Mouse (Mus musculus) stomach, embryonic 15.5 days (tissue): ENCODE data around the gene Acot8. TPM values are rescaled to one million over a fixed set of nuclear protein-coding genes. Genes with fewer than 3 reads are reported as not detected.

Experiments used
- ATAC-seq: fragments of 200-750 bp; cut with Nextera tagmentation; 2 replicates; pipeline ENCODE4 v1.8.0; 2017; ENCODE audit warnings: low read depth, moderate number of reproducible peaks, moderate TSS enrichment; ENCODE audit not compliant: insufficient read depth, low FRiP score
- H3K27ac ChIP-seq: fragments of 300-500 bp; sonication (generic); 2 replicates; pipeline ENCODE4 v1.5.1; 2015; ENCODE audit warnings: mild to moderate bottlenecking, inconsistent platforms
- H3K27me3 ChIP-seq: fragments of 300-500 bp; sonication (generic); replicated peaks from 2 replicates; pipeline ENCODE4 v1.6.1; 2015; ENCODE audit warnings: inconsistent platforms
- H3K36me3 ChIP-seq: fragments of 300-500 bp; sonication (generic); 2 replicates; pipeline ENCODE4 v1.6.1; 2015; ENCODE audit warnings: inconsistent platforms
- H3K4me1 ChIP-seq: fragments of 300-500 bp; sonication (generic); 2 replicates; pipeline ENCODE4 v1.6.1; 2015; ENCODE audit warnings: inconsistent platforms
- H3K4me2 ChIP-seq: fragments of 300-500 bp; sonication (generic); 2 replicates; pipeline ENCODE4 v1.6.1; 2015; ENCODE audit warnings: mild to moderate bottlenecking, inconsistent platforms
- H3K4me3 ChIP-seq: fragments of 300-500 bp; sonication (generic); replicated peaks from 2 replicates; pipeline ENCODE4 v1.5.1; 2015; ENCODE audit warnings: inconsistent platforms
- H3K9ac ChIP-seq: fragments of 300-500 bp; sonication (generic); 2 replicates; pipeline ENCODE4 v1.6.1; 2015; ENCODE audit warnings: inconsistent platforms
- H3K9me3 ChIP-seq: fragments of 300-500 bp; sonication (generic); 2 replicates; pipeline ENCODE4 v1.6.1; 2016; ENCODE audit warnings: inconsistent platforms
- WGBS: fragments of 180-500 bp; shearing (Covaris S2); methylation state at CpG from one replicate; pipeline ENCODE4 v1.1.7; 2015; 5-methylcytosine and 5-hydroxymethylcytosine counted together
- polyA plus RNA-seq: library from polyadenylated mRNA; unstranded; fragments of >200 nt; fragmentation: Nextera tagmentation; extraction: Ambion mirVana; gene quantifications from 2 replicates; pipeline ENCODE4 v1.2.1, GENCODE M21; 2015

Gene Acot8
- polyA plus RNA-seq = 21.9 and 22.9 TPM in 2 replicates

GRCm38 (mm10) chr2:164804533-164805331 is at the start of gene Acot8, which contains the start of gene Zswim3:
Acot8 (minus strand) TSS chr2:164804882.
Zswim3 (plus strand) TSS chr2:164805098.
- under 1% methylated on average over 47 of the region's 47 CpGs for WGBS
- peak; percentile 95 for ATAC-seq

DNA sequence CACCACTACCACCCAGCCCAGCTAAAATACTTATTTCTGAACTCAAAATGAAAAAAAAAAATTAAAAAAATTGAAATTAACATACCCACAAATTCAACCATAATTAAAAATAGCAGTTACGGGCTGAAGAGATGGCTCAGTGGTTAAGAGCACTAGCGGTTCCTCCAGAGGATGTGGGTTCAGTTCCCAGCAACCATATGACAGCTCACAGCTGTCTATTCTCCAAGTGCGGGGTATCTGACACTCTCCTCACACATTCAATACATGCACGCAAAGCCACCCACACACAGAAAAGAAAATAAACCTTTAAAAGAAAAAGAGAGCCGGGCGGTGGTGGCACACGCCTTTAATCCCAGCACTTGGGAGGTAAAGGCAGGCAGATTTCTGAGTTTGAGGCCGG is 45.4 kb upstream of the Acot8 start:
- H3K4me2 ChIP-seq = no peak overlapping the region
- H3K4me3 ChIP-seq = no peak overlapping the region
- no peaks in the 10 kb centered on the region for H3K9me3 ChIP-seq
- H3K27me3 ChIP-seq = no peaks in the 10 kb centered on the region
- ATAC-seq = no peak
- no peak overlapping the region for H3K9ac ChIP-seq
- H3K27ac ChIP-seq = no peak overlapping the region
- H3K36me3 ChIP-seq = no peaks in the 10 kb centered on the region
- WGBS = 75% methylated on average over 8 of the region's 8 CpGs
- H3K4me1 ChIP-seq = no peaks in the 10 kb centered on the region

More at GRCm38 (mm10) chr2:164804533-164805331, at the start of gene Acot8, which contains the start of gene Zswim3:
- H3K4me2 ChIP-seq = peak within 1 kb of the TSS; percentile 91
- H3K27ac ChIP-seq = peak within 1 kb of the TSS; percentile 92
- H3K27me3 ChIP-seq = no peaks in the 10 kb centered on the region
- peaks cover 13% of the 10 kb centered on the region; the same call in 1 of the 2 replicates for H3K36me3 ChIP-seq
- no peaks in the 10 kb centered on the region for H3K9me3 ChIP-seq
- H3K4me1 ChIP-seq = peaks cover 11% of the 10 kb centered on the region
- H3K9ac ChIP-seq = peak within 1 kb of the TSS; percentile 81
- peak within 1 kb of the TSS; percentile 88 for H3K4me3 ChIP-seq

- 50% methylated on average over 3 of the region's 3 CpGs for WGBS
- Histone ChIP-seq H3K4me1 (no peaks in the 10 kb centered on the region), H3K27ac (no peak overlapping the region)
Observed at GRCm38 (mm10) chr2:164845782-164846181, 41.1 kb upstream of the Acot8 start.

DNA sequence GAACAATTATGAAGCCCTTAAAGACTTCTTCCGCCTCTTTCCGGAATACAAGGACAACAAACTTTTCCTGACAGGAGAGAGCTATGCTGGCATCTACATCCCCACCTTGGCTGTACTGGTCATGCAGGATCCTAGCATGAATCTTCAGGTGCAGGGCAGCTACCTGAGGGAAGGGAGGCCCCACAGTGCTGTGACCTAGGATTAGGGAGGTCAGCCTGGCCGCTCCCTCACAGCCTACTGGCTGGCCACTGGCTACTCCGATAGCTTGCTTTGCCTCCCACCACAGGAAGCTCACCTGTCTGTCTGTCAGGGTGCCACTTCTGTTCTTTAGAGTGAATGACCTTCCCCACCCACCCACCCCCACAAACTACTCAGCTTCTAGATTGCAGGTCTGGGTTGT is 30.5 kb upstream of the Acot8 start:
- Histone ChIP-seq H3K27ac (no peak overlapping the region), H3K9ac (no peak overlapping the region)
- 87% methylated on average over 4 of the region's 4 CpGs for WGBS

More at GRCm38 (mm10) chr2:164845782-164846181, 41.1 kb upstream of the Acot8 start:
- no peaks in the 10 kb centered on the region for H3K36me3 ChIP-seq
- H3K4me2 ChIP-seq = no peak overlapping the region
- H3K4me3 ChIP-seq = no peak overlapping the region
- H3K9me3 ChIP-seq = no peaks in the 10 kb centered on the region
- no peak overlapping the region for H3K9ac ChIP-seq
- no peaks in the 10 kb centered on the region for H3K27me3 ChIP-seq
- ATAC-seq = no peak

GRCm38 (mm10) chr2:164834531-164834930 is 29.8 kb upstream of the Acot8 start:
- WGBS = 35% methylated on average over 8 of the region's 8 CpGs

More for the DNA sequence above, 30.5 kb upstream of the Acot8 start:
- no peaks in the 10 kb centered on the region for H3K27me3 ChIP-seq
- ATAC-seq = no peak
- H3K9me3 ChIP-seq = no peaks in the 10 kb centered on the region
- peak overlapping the region; percentile 63; the same call in 1 of the 2 replicates for H3K4me3 ChIP-seq
- peaks cover 19% of the 10 kb centered on the region; the same call in 1 of the 2 replicates for H3K36me3 ChIP-seq
- H3K4me2 ChIP-seq = no peak overlapping the region
- peaks cover 17% of the 10 kb centered on the region for H3K4me1 ChIP-seq

GRCm38 (mm10) chr2:164833314-164833959 is 28.8 kb upstream of the Acot8 start, which contains the start of gene Neurl2:
Neurl2 (minus strand) TSS chr2:164833456.
- Histone ChIP-seq H3K4me1 (peaks cover 17% of the 10 kb centered on the region), H3K4me3 (peak within 1 kb of the TSS; percentile 63), H3K27me3 (no peaks in the 10 kb centered on the region), H3K9me3 (no peaks in the 10 kb centered on the region), H3K36me3 (0 out of 2 replicates have a peak, but pooled peaks cover 3% of the 10 kb centered on the region), H3K27ac (peak within 1 kb of the TSS; percentile 87), H3K4me2 (peak within 1 kb of the TSS; percentile 98), H3K9ac (peak within 1 kb of the TSS; percentile 81)
- WGBS = under 1% methylated on average over 31 of the region's 31 CpGs
- ATAC-seq = peak; percentile 63

More at GRCm38 (mm10) chr2:164834531-164834930, 29.8 kb upstream of the Acot8 start:
- Histone ChIP-seq H3K4me1 (peaks cover 17% of the 10 kb centered on the region), H3K36me3 (peaks cover 13% of the 10 kb centered on the region; the same call in 1 of the 2 replicates), H3K9ac (peak overlapping the region; percentile 81; the same call in 1 of the 2 replicates), H3K9me3 (no peaks in the 10 kb centered on the region), H3K27me3 (no peaks in the 10 kb centered on the region), H3K4me2 (peak overlapping the region; percentile 98), H3K4me3 (peak overlapping the region; percentile 63), H3K27ac (no peak overlapping the region)
- no peak for ATAC-seq

- Histone ChIP-seq H3K36me3 (0 out of 2 replicates have a peak, but pooled peaks cover 3% of the 10 kb centered on the region), H3K4me1 (peaks cover 17% of the 10 kb centered on the region), H3K27ac (peak within 1 kb of the TSS; percentile 87), H3K9me3 (no peaks in the 10 kb centered on the region), H3K4me2 (peak within 1 kb of the TSS; percentile 98), H3K9ac (peak within 1 kb of the TSS; percentile 81), H3K4me3 (peak within 1 kb of the TSS; percentile 63), H3K27me3 (no peaks in the 10 kb centered on the region)
- ATAC-seq = peak; percentile 69
- under 1% methylated on average over 35 of the region's 35 CpGs for WGBS
Observed at GRCm38 (mm10) chr2:164832748-164833301, 28.1 kb upstream of the Acot8 start, which contains the start of gene Ctsa. Ctsa (plus strand) TSS chr2:164832873.

DNA sequence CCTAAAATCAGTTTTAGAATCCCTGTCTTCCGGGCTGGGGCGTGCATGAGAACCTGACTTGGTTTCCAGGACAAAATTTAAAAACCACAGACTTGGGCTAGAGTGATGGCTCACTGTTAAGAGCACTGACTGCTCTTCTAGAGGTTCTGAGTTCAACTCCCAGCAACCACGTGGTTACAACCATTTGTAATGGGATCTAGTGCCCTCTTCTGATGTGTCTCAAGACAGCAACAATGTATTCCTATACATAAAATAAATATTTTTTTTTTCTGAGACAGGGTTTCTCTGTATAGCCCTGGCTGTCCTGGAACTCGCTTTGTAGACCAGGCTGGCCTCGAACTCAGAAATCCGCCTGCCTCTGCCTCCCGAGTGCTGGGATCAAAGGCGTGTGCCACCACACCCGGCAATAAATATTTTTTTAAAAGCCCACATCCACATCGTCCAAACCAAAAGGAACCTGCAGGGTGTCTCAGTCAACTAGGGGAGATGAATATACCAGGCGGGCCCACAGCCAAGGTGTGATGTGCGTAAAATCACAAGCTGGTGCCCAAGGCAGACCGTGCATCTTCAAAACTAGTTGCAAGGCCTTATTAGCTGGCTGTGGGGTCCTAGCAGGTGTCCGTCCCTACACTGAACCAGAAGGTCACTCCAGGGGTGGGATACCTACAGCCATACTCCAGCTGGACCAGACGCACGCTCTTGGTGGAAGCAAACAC is 27.5 kb upstream of the Acot8 start:
- 56% methylated on average over 16 of the region's 16 CpGs for WGBS
- peaks cover 17% of the 10 kb centered on the region for H3K4me1 ChIP-seq
- H3K9ac ChIP-seq = no peak overlapping the region
- H3K4me3 ChIP-seq = peak overlapping the region; percentile 63
- no peaks in the 10 kb centered on the region for H3K9me3 ChIP-seq
- peak overlapping the region; percentile 87; the same call in 1 of the 2 replicates for H3K27ac ChIP-seq
- ATAC-seq = no peak
- peak overlapping the region; percentile 98 for H3K4me2 ChIP-seq
- no peaks in the 10 kb centered on the region for H3K27me3 ChIP-seq
- H3K36me3 ChIP-seq = peaks cover 6% of the 10 kb centered on the region; the same call in 1 of the 2 replicates

- no peak overlapping the region for H3K9ac ChIP-seq
- no peak overlapping the region for H3K4me2 ChIP-seq
- H3K4me1 ChIP-seq = peaks cover 17% of the 10 kb centered on the region
- no peak for ATAC-seq
- no peak overlapping the region for H3K4me3 ChIP-seq
- H3K27ac ChIP-seq = no peak overlapping the region
- no peaks in the 10 kb centered on the region for H3K9me3 ChIP-seq
- H3K36me3 ChIP-seq = peaks cover 5% of the 10 kb centered on the region
- 87% methylated on average over 10 of the region's 10 CpGs for WGBS
- H3K27me3 ChIP-seq = no peaks in the 10 kb centered on the region
Observed at GRCm38 (mm10) chr2:164831029-164831428, 26.3 kb upstream of the Acot8 start.

- no peak for ATAC-seq
- Histone ChIP-seq H3K4me1 (peaks cover 6% of the 10 kb centered on the region), H3K9ac (no peak overlapping the region), H3K9me3 (no peaks in the 10 kb centered on the region), H3K4me3 (no peak overlapping the region), H3K36me3 (peaks cover 16% of the 10 kb centered on the region), H3K27ac (no peak overlapping the region), H3K4me2 (no peak overlapping the region), H3K27me3 (no peaks in the 10 kb centered on the region)
- 100% methylated on average over 1 of the region's 1 CpGs for WGBS
Observed at GRCm38 (mm10) chr2:164829090-164829489, 24.4 kb upstream of the Acot8 start.

- H3K9ac ChIP-seq = no peak within 1 kb of the TSS
- no peak within 1 kb of the TSS for H3K4me3 ChIP-seq
- no peak within 1 kb of the TSS for H3K27ac ChIP-seq
- no peaks in the 10 kb centered on the region for H3K27me3 ChIP-seq
- WGBS = 78% methylated on average over 6 of the region's 6 CpGs
- peaks cover 16% of the 10 kb centered on the region for H3K36me3 ChIP-seq
- no peak within 1 kb of the TSS for H3K4me2 ChIP-seq
- peaks cover 7% of the 10 kb centered on the region for H3K4me1 ChIP-seq
- H3K9me3 ChIP-seq = no peaks in the 10 kb centered on the region
- ATAC-seq = no peak
Observed at GRCm38 (mm10) chr2:164828437-164828836, 23.8 kb upstream of the Acot8 start, which contains the start of gene Spata25. Spata25 (minus strand) TSS chr2:164828537.
